Mouse (Mus musculus): ENCODE data around the gene Cntn6. TPM values are rescaled to one million over a fixed set of nuclear protein-coding genes. Genes with fewer than 3 reads are reported as not detected.

The Cntn6 gene
- total and polyA plus RNA-seq, 3 experiments, result 0.13 to 0.66 (median 0.30) TPM

- no peak for TF ChIP-seq PAX5 (IDR thresholded peaks at IDR 0.05; ENCODE audit: low read length)
- TF ChIP-seq MAFK (IDR thresholded peaks at IDR 0.05; ENCODE audit: insufficient replicate concordance, low read length), result no peak
- TF ChIP-seq EP300 (IDR thresholded peaks at IDR 0.05; ENCODE audit: low read length), result no peak
- TF ChIP-seq MXI1 (IDR thresholded peaks at IDR 0.05; ENCODE audit: low read depth, low read length), result no peak
- TF ChIP-seq ZMIZ1 (IDR thresholded peaks at IDR 0.05; ENCODE audit: low read depth, low read length), result no peak
- no peak for TF ChIP-seq NELFE (IDR thresholded peaks at IDR 0.05; ENCODE audit: low read depth, low read length)
- no peak for TF ChIP-seq RCOR1 (conservative IDR thresholded peaks at IDR 0.05; ENCODE audit: low read depth, low read length)
- TF ChIP-seq RAD21 (IDR thresholded peaks at IDR 0.05; ENCODE audit: low read depth, low read length), result no peak
- TF ChIP-seq POLR2A (IDR thresholded peaks at IDR 0.05; ENCODE audit: low read depth, low read length), result no peak
- TF ChIP-seq ZNF384 (IDR thresholded peaks at IDR 0.05; ENCODE audit: low read depth, low read length), result no peak
- no peak for TF ChIP-seq MYC (IDR thresholded peaks at IDR 0.05; ENCODE audit: low read depth, low read length)
- TF ChIP-seq CHD2 (IDR thresholded peaks at IDR 0.05; ENCODE audit: low read length), result no peak
- no peak for TF ChIP-seq MEF2A (IDR thresholded peaks at IDR 0.05; ENCODE audit: borderline replicate concordance, low read depth, low read length)
- TF ChIP-seq ETS1 (conservative IDR thresholded peaks at IDR 0.05; ENCODE audit: low read depth, low read length), result no peak
- no peak for TF ChIP-seq CHD1 (IDR thresholded peaks at IDR 0.05; ENCODE audit: low read depth, low read length)
- no peak for TF ChIP-seq USF1 (IDR thresholded peaks at IDR 0.05; ENCODE audit: low read depth, low read length)
- peaks cover 15% of the 10 kb centered on the region for H3K9me3 ChIP-seq (replicated peaks; ENCODE audit: low read length)
- no peaks in the 10 kb centered on the region for H3K27me3 ChIP-seq (replicated peaks)
- in situ Hi-C loops (cut with MboI; ENCODE audit: low pct_ligation_motif_present, low pct_unique_long_range_greater_than_20kb, low sequenced_read_pairs) (no loop called here), dilution Hi-C loops (cut with MboI; ENCODE audit: extremely low pct_ligation_motif_present, extremely low pct_unique_long_range_greater_than_20kb, low sequenced_read_pairs) (no loop called here)
- no peaks in the 10 kb centered on the region for H3K4me1 ChIP-seq (ENCODE audit: control insufficient read depth in 1 of 2, insufficient read depth in 2 of 2)
- no peak overlapping the region for H3K27ac ChIP-seq (ENCODE audit: insufficient read depth, low read depth)
- DNase-seq (ENCODE audit: extremely low read depth), result no peak
- no peaks in the 10 kb centered on the region for H3K79me2 ChIP-seq (replicated peaks; ENCODE audit: control insufficient read depth, extremely low read depth, insufficient read depth, poor library complexity, severe bottlenecking)
- H3K4me3 ChIP-seq (replicated peaks in 1 of 3; ENCODE audit: low read depth in 2 of 3, low read length in 2 of 3, poor library complexity in 1 of 3), result no peak overlapping the region
- H3K9ac ChIP-seq (ENCODE audit: insufficient read depth, low read depth), result no peak overlapping the region
- no peak overlapping the region for H3K4me2 ChIP-seq (ENCODE audit: insufficient read depth, low read depth, poor library complexity, severe bottlenecking)
- H3K36me3 ChIP-seq (replicated peaks in 1 of 2; ENCODE audit: control insufficient read depth in 1 of 2, insufficient read depth in 1 of 2, low read length in 1 of 2), result no peaks in the 10 kb centered on the region
Measured at GRCm38 (mm10) chr6:104470706-104471105, 21.9 kb upstream of the Cntn6 start.

DNA sequence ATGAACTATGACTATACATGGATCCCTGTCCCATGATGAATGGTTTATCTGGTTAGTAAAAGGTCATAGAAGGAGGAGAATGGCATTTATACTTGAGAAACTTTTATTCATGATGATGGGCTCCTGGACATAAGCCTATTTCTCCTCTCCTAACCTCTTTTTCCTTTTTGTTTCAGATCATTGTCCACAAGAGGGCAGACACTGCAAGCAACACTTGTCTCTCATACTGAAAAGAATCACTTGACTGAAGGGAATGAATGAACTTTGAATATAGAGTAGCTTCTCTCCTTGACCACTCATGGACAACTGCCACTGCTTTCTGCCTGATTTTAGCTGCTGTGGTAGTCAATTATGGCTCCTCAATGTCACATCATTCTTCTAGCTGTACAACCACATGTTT is 13.3 kb upstream of the Cntn6 start:
- H3K4me3 ChIP-seq (replicated peaks in 1 of 3; ENCODE audit: low read depth in 2 of 3, low read length in 2 of 3, poor library complexity in 1 of 3), result no peak overlapping the region
- no peaks in the 10 kb centered on the region for H3K27me3 ChIP-seq (replicated peaks)
- H3K4me1 ChIP-seq (ENCODE audit: control insufficient read depth in 1 of 2, insufficient read depth in 2 of 2), result no peaks in the 10 kb centered on the region
- dilution Hi-C loops (cut with MboI; ENCODE audit: extremely low pct_ligation_motif_present, extremely low pct_unique_long_range_greater_than_20kb, low sequenced_read_pairs), result no loop called here
- H3K79me2 ChIP-seq (replicated peaks; ENCODE audit: control insufficient read depth, extremely low read depth, insufficient read depth, poor library complexity, severe bottlenecking), result no peaks in the 10 kb centered on the region
- peaks cover 8% of the 10 kb centered on the region for H3K9me3 ChIP-seq (replicated peaks; ENCODE audit: low read length)
- TF ChIP-seq ZNF384 (IDR thresholded peaks at IDR 0.05; ENCODE audit: low read depth, low read length) (no peak), CTCF (conservative IDR thresholded peaks at IDR 0.05 in 1 of 2, IDR thresholded peaks at IDR 0.05 in 1 of 2; ENCODE audit: low read depth in 2 of 2, low read length in 2 of 2) (no peak), MAZ (IDR thresholded peaks at IDR 0.05; ENCODE audit: low read depth, low read length) (no peak), GABPA (IDR thresholded peaks at IDR 0.05; ENCODE audit: insufficient replicate concordance, low read depth, low read length) (no peak), RCOR1 (conservative IDR thresholded peaks at IDR 0.05; ENCODE audit: low read depth, low read length) (no peak), CHD1 (IDR thresholded peaks at IDR 0.05; ENCODE audit: low read depth, low read length) (no peak), BHLHE40 (IDR thresholded peaks at IDR 0.05; ENCODE audit: low read depth, low read length) (no peak), POLR2AphosphoS2 (IDR thresholded peaks at IDR 0.05; ENCODE audit: low read depth, low read length) (no peak)
- DNase-seq (ENCODE audit: extremely low read depth), result no peak
- H3K9ac ChIP-seq (ENCODE audit: insufficient read depth, low read depth), result no peak overlapping the region
- no peaks in the 10 kb centered on the region for H3K36me3 ChIP-seq (replicated peaks in 1 of 2; ENCODE audit: control insufficient read depth in 1 of 2, insufficient read depth in 1 of 2, low read length in 1 of 2)
- H3K4me2 ChIP-seq (ENCODE audit: insufficient read depth, low read depth, poor library complexity, severe bottlenecking), result no peak overlapping the region
- no peak overlapping the region for H3K27ac ChIP-seq (ENCODE audit: insufficient read depth, low read depth)
- in situ Hi-C loops (cut with MboI; ENCODE audit: low pct_ligation_motif_present, low pct_unique_long_range_greater_than_20kb, low sequenced_read_pairs), result no loop called here

Measured in CH12.LX (cell line).